Mouse (Mus musculus): ENCODE results near the gene Kif15.

GRCm38 (mm10) chr9:123024201-123024600 is 73.4 kb downstream of the Kif15 start:
- no peak for TF ChIP-seq POLR2A (IDR thresholded peaks at IDR 0.05; ENCODE audit: borderline replicate concordance, low read depth, low read length)
- no peak for TF ChIP-seq CTCF (IDR thresholded peaks at IDR 0.05; ENCODE audit: low read depth, low read length)
